Mouse (Mus musculus) E14TG2a.4 (cell line): ENCODE measurements around the gene Itpr2.

Source experiments
- H3K27me3 ChIP-seq: 2 replicates; pipeline ENCODE4 v1.6.1; 2014; ENCODE audit warnings: low read length, control low read depth; ENCODE audit not compliant: insufficient read depth
- H3K36me3 ChIP-seq: 2 replicates; pipeline ENCODE4 v1.6.1; 2014; ENCODE audit warnings: low read length, control low read depth; ENCODE audit not compliant: insufficient read depth
- H3K4me1 ChIP-seq: replicated peaks from 2 replicates; pipeline ENCODE4 v1.6.1; 2014; ENCODE audit warnings: low read depth, low read length, control low read depth
- H3K4me3 ChIP-seq: replicated peaks from 2 replicates; pipeline ENCODE4 v1.5.1; 2014; ENCODE audit warnings: mild to moderate bottlenecking, low read length
- H3K9me3 ChIP-seq: 2 replicates; pipeline ENCODE4 v1.6.1; 2014; ENCODE audit warnings: low read length, control low read depth
- CTCF ChIP-seq: conservative IDR thresholded peaks from 2 replicates; pipeline ENCODE4 v1.5.1; 2014; ENCODE audit warnings: low read length
- NANOG ChIP-seq: IDR thresholded peaks from 2 replicates; pipeline ENCODE4 v1.6.1; 2014; ENCODE audit warnings: borderline replicate concordance, low read length, mixed read lengths
- POU5F1 ChIP-seq: IDR thresholded peaks from 2 replicates; pipeline ENCODE4 v1.6.1; 2014; ENCODE audit warnings: low read length, borderline replicate concordance

Itpr2 gene

GRCm38 (mm10) chr6:146114731-146115302, 387.2 kb downstream of the Itpr2 start:
- Histone ChIP-seq H3K27me3 (no peaks in the 10 kb centered on the region; the same call in 1 of the 2 replicates), H3K36me3 (no peaks in the 10 kb centered on the region), H3K4me1 (peaks cover 7% of the 10 kb centered on the region; the same call in 1 of the 2 replicates), H3K9me3 (no peaks in the 10 kb centered on the region), H3K4me3 (no peak overlapping the region)
- TF ChIP-seq NANOG (no peak), POU5F1 (no peak), CTCF (no peak)

GRCm38 (mm10) chr6:146114071-146114470, 388.0 kb downstream of the Itpr2 start:
- no peak for TF ChIP-seq NANOG
- TF ChIP-seq POU5F1: no peak
- TF ChIP-seq CTCF: no peak
- Histone ChIP-seq H3K4me1 (peaks cover 7% of the 10 kb centered on the region; the same call in 1 of the 2 replicates), H3K36me3 (no peaks in the 10 kb centered on the region), H3K9me3 (no peaks in the 10 kb centered on the region), H3K4me3 (no peak overlapping the region), H3K27me3 (no peaks in the 10 kb centered on the region; the same call in 1 of the 2 replicates)

- Histone ChIP-seq H3K27me3 (no peaks in the 10 kb centered on the region; the same call in 1 of the 2 replicates), H3K4me1 (peaks cover 7% of the 10 kb centered on the region; the same call in 1 of the 2 replicates), H3K9me3 (no peaks in the 10 kb centered on the region), H3K4me3 (no peak overlapping the region), H3K36me3 (no peaks in the 10 kb centered on the region)
- TF ChIP-seq POU5F1 (no peak), NANOG (no peak), CTCF (no peak)
These were observed 388.9 kb downstream of the Itpr2 start for GRCm38 (mm10) chr6:146113085-146113484.

- H3K36me3 ChIP-seq: no peaks in the 10 kb centered on the region
- peaks cover 7% of the 10 kb centered on the region; the same call in 1 of the 2 replicates for H3K4me1 ChIP-seq
- H3K27me3 ChIP-seq: no peaks in the 10 kb centered on the region; the same call in 1 of the 2 replicates
- no peaks in the 10 kb centered on the region for H3K9me3 ChIP-seq
- no peak for TF ChIP-seq NANOG
- TF ChIP-seq POU5F1: no peak
- TF ChIP-seq CTCF: no peak
- no peak overlapping the region for H3K4me3 ChIP-seq
These were observed 389.8 kb downstream of the Itpr2 start for GRCm38 (mm10) chr6:146112211-146112610.

- Histone ChIP-seq H3K4me1 (peaks cover 7% of the 10 kb centered on the region; the same call in 1 of the 2 replicates), H3K9me3 (no peaks in the 10 kb centered on the region), H3K27me3 (no peaks in the 10 kb centered on the region; the same call in 1 of the 2 replicates), H3K4me3 (no peak overlapping the region), H3K36me3 (no peaks in the 10 kb centered on the region)
- TF ChIP-seq POU5F1 (no peak), NANOG (no peak), CTCF (no peak)
These were observed 390.2 kb downstream of the Itpr2 start for GRCm38 (mm10) chr6:146111781-146112180.

- TF ChIP-seq CTCF: no peak
- TF ChIP-seq POU5F1: no peak
- no peak for TF ChIP-seq NANOG
- no peaks in the 10 kb centered on the region for H3K9me3 ChIP-seq
- H3K4me3 ChIP-seq: no peak overlapping the region
- no peaks in the 10 kb centered on the region for H3K36me3 ChIP-seq
- no peaks in the 10 kb centered on the region; the same call in 1 of the 2 replicates for H3K27me3 ChIP-seq
- peaks cover 7% of the 10 kb centered on the region; the same call in 1 of the 2 replicates for H3K4me1 ChIP-seq
These were observed 390.9 kb downstream of the Itpr2 start for GRCm38 (mm10) chr6:146110832-146111741.

- H3K36me3 ChIP-seq: no peaks in the 10 kb centered on the region
- TF ChIP-seq POU5F1 (no peak), CTCF (no peak), NANOG (no peak)
- H3K4me3 ChIP-seq: no peak overlapping the region
- peaks cover 7% of the 10 kb centered on the region; the same call in 1 of the 2 replicates for H3K4me1 ChIP-seq
- no peaks in the 10 kb centered on the region for H3K9me3 ChIP-seq
- no peaks in the 10 kb centered on the region; the same call in 1 of the 2 replicates for H3K27me3 ChIP-seq
These were observed 391.6 kb downstream of the Itpr2 start for GRCm38 (mm10) chr6:146110425-146110824.

GRCm38 (mm10) chr6:146108695-146109094, 393.3 kb downstream of the Itpr2 start:
- no peak overlapping the region for H3K4me3 ChIP-seq
- peaks cover 3% of the 10 kb centered on the region; the same call in 1 of the 2 replicates for H3K9me3 ChIP-seq
- TF ChIP-seq NANOG (no peak), CTCF (no peak), POU5F1 (no peak)
- H3K4me1 ChIP-seq: no peaks in the 10 kb centered on the region
- H3K36me3 ChIP-seq: no peaks in the 10 kb centered on the region
- no peaks in the 10 kb centered on the region; the same call in 1 of the 2 replicates for H3K27me3 ChIP-seq
